Mouse (Mus musculus) MEL (cell line): Measurements from ENCODE around the gene Prc1. TPM values are rescaled to one million over a fixed set of nuclear protein-coding genes. Genes with fewer than 3 reads are reported as not detected.
A peak's percentile ranks its signal among the peaks of the same experiment; 100 is the strongest.

ENCODE experiments used
- DNase-seq: peaks from one replicate; pipeline ENCODE4 v3.0.0; 2011; ENCODE audit warnings: low read depth, low spot score
- H3K27ac ChIP-seq: 2 replicates; pipeline ENCODE4 v1.5.1; 2012; ENCODE audit warnings: low read depth, mild to moderate bottlenecking, control low read depth, low read length, moderate library complexity; ENCODE audit not compliant: control insufficient read depth
- H3K27me3 ChIP-seq, 2 experiments: fragments of 150-350 bp in 1 of 2; sonication (generic) in 1 of 2; 2 replicates each; pipeline ENCODE4 v1.6.1; 2012; ENCODE audit warnings: low read length in 2 of 2, mild to moderate bottlenecking in 2 of 2, improper control_type of control experiment in 1 of 2, moderate library complexity in 1 of 2; ENCODE audit not compliant: insufficient read depth in 2 of 2, control insufficient read depth in 1 of 2
- H3K36me3 ChIP-seq, 2 experiments: 2 replicates each; pipeline ENCODE4 v1.6.1; 2012 to 2014; ENCODE audit warnings: low read length in 2 of 2, improper control_type of control experiment in 1 of 2, inconsistent platforms in 1 of 2, mild to moderate bottlenecking in 1 of 2; ENCODE audit not compliant: insufficient read depth in 2 of 2, control insufficient read depth in 1 of 2
- H3K4me1 ChIP-seq, 2 experiments: fragments of 150-350 bp in 1 of 2; sonication (generic) in 1 of 2; 2 replicates each; pipeline ENCODE4 v1.6.1; 2012; ENCODE audit warnings: low read length in 2 of 2, improper control_type of control experiment in 1 of 2, mild to moderate bottlenecking in 1 of 2; ENCODE audit not compliant: insufficient read depth in 2 of 2, control insufficient read depth in 1 of 2
- H3K4me3 ChIP-seq, 2 experiments: fragments of 150-350 bp in 1 of 2; sonication (generic) in 1 of 2; 2 replicates each; pipeline ENCODE4 v1.5.1; 2012; ENCODE audit warnings: low read depth in 2 of 2, low read length in 2 of 2, mild to moderate bottlenecking in 2 of 2, moderate library complexity in 2 of 2, control low read depth in 1 of 2, improper control_type of control experiment in 1 of 2; ENCODE audit not compliant: control insufficient read depth in 1 of 2, insufficient read depth in 1 of 2
- H3K79me2 ChIP-seq: 2 replicates; pipeline ENCODE4 v1.6.1; 2012; ENCODE audit warnings: mild to moderate bottlenecking, low read length, moderate library complexity; ENCODE audit not compliant: control insufficient read depth, poor library complexity, insufficient read depth
- H3K9ac ChIP-seq: 2 replicates; pipeline ENCODE4 v1.6.1; 2012; ENCODE audit warnings: low read depth, mild to moderate bottlenecking, control low read depth, low read length, moderate library complexity; ENCODE audit not compliant: control insufficient read depth, poor library complexity, severe bottlenecking
- H3K9me3 ChIP-seq: fragments of 150-350 bp; sonication (generic); replicated peaks from 2 replicates; pipeline ENCODE4 v1.6.1; 2012; ENCODE audit warnings: mild to moderate bottlenecking, low read length, improper control_type of control experiment, moderate library complexity; ENCODE audit not compliant: insufficient read depth
- CHD2 ChIP-seq: IDR thresholded peaks from 2 replicates; pipeline ENCODE4 v1.6.1; 2011; ENCODE audit warnings: low read length, improper control_type of control experiment
- CTCF ChIP-seq, 3 experiments: IDR thresholded peaks in 2 of 3; conservative IDR thresholded peaks in 1 of 3; 2 replicates each; pipeline ENCODE4 v1.5.1; 2011 to 2012; ENCODE audit warnings: low read length in 3 of 3, low read depth in 2 of 3, mild to moderate bottlenecking in 2 of 3, improper control_type of control experiment in 1 of 3, inconsistent platforms in 1 of 3, mixed read lengths in 1 of 3, moderate library complexity in 1 of 3; ENCODE audit not compliant: control insufficient read depth in 1 of 3, insufficient read depth in 1 of 3, poor library complexity in 1 of 3, severe bottlenecking in 1 of 3
- EP300 ChIP-seq, 2 experiments: IDR thresholded peaks; 2 replicates each; pipeline ENCODE4 v1.6.1; 2011; ENCODE audit warnings: improper control_type of control experiment in 2 of 2, low read length in 2 of 2, low read depth in 1 of 2, mild to moderate bottlenecking in 1 of 2
- ETS1 ChIP-seq: IDR thresholded peaks from 2 replicates; pipeline ENCODE4 v1.6.1; 2012; ENCODE audit warnings: low read depth, mild to moderate bottlenecking, inconsistent platforms, low read length, improper control_type of control experiment, moderate library complexity
- GATA1 ChIP-seq: IDR thresholded peaks from 2 replicates; pipeline ENCODE4 v1.6.1; 2011; ENCODE audit warnings: low read depth, low read length, improper control_type of control experiment
- HCFC1 ChIP-seq: IDR thresholded peaks from 2 replicates; pipeline ENCODE4 v1.6.1; 2012; ENCODE audit warnings: low read depth, mild to moderate bottlenecking, inconsistent platforms, low read length, improper control_type of control experiment, moderate library complexity
- JUND ChIP-seq: IDR thresholded peaks from 2 replicates; pipeline ENCODE4 v1.6.1; 2011; ENCODE audit warnings: low read depth, mild to moderate bottlenecking, improper control_type of control experiment, low read length
- KAT2A ChIP-seq: conservative IDR thresholded peaks from 2 replicates; pipeline ENCODE4 v1.6.1; 2012; ENCODE audit warnings: low read depth, low read length, improper control_type of control experiment, inconsistent platforms
- MAZ ChIP-seq: IDR thresholded peaks from 2 replicates; pipeline ENCODE4 v1.6.1; 2012; ENCODE audit warnings: low read depth, mild to moderate bottlenecking, inconsistent platforms, low read length, improper control_type of control experiment
- MEF2A ChIP-seq: IDR thresholded peaks from 2 replicates; pipeline ENCODE4 v1.6.1; 2014; ENCODE audit warnings: low read depth, mild to moderate bottlenecking, inconsistent platforms, low read length, improper control_type of control experiment; ENCODE audit not compliant: poor library complexity, insufficient replicate concordance, severe bottlenecking; ENCODE audit errors: extremely low read depth
- MXI1 ChIP-seq: IDR thresholded peaks from 2 replicates; pipeline ENCODE4 v1.6.1; 2011; ENCODE audit warnings: mild to moderate bottlenecking, low read depth, low read length, improper control_type of control experiment
- NRF1 ChIP-seq: IDR thresholded peaks from 2 replicates; pipeline ENCODE4 v1.6.1; 2014; ENCODE audit warnings: low read depth, mild to moderate bottlenecking, inconsistent platforms, low read length, improper control_type of control experiment, moderate library complexity; ENCODE audit not compliant: poor library complexity, insufficient read depth, severe bottlenecking
- RAD21 ChIP-seq: IDR thresholded peaks from 2 replicates; pipeline ENCODE4 v1.6.1; 2011; ENCODE audit warnings: mild to moderate bottlenecking, low read depth, low read length, improper control_type of control experiment
- SIN3A ChIP-seq: IDR thresholded peaks from 2 replicates; pipeline ENCODE4 v1.6.1; 2012; ENCODE audit warnings: low read length, improper control_type of control experiment, inconsistent platforms
- SMC3 ChIP-seq: IDR thresholded peaks from 2 replicates; pipeline ENCODE4 v1.6.1; 2011; ENCODE audit warnings: low read depth, low read length, improper control_type of control experiment
- TAL1 ChIP-seq: IDR thresholded peaks from 2 replicates; pipeline ENCODE4 v1.6.1; 2012; ENCODE audit warnings: mild to moderate bottlenecking, inconsistent platforms, low read length, moderate library complexity, mixed read lengths
- TBP ChIP-seq: IDR thresholded peaks from 2 replicates; pipeline ENCODE4 v1.8.0; 2011; ENCODE audit warnings: low read depth, low read length, improper control_type of control experiment
- UBTF ChIP-seq: IDR thresholded peaks from 2 replicates; pipeline ENCODE4 v1.6.1; 2012; ENCODE audit warnings: low read depth, mild to moderate bottlenecking, inconsistent platforms, low read length, improper control_type of control experiment, moderate library complexity, borderline replicate concordance; ENCODE audit not compliant: insufficient read depth
- USF1 ChIP-seq: IDR thresholded peaks from 2 replicates; pipeline ENCODE4 v1.6.1; 2014; ENCODE audit warnings: low read depth, mild to moderate bottlenecking, inconsistent platforms, low read length, improper control_type of control experiment, moderate library complexity
- USF2 ChIP-seq, 2 experiments: IDR thresholded peaks; 2 replicates each; pipeline ENCODE4 v1.6.1; 2011 to 2012; ENCODE audit warnings: improper control_type of control experiment in 2 of 2, low read length in 2 of 2, borderline replicate concordance in 1 of 2, inconsistent platforms in 1 of 2, low read depth in 1 of 2, mild to moderate bottlenecking in 1 of 2; ENCODE audit not compliant: insufficient read depth in 1 of 2
- ZC3H11A ChIP-seq: IDR thresholded peaks from 2 replicates; pipeline ENCODE4 v1.6.1; 2012; ENCODE audit warnings: low read depth, mild to moderate bottlenecking, inconsistent platforms, low read length, improper control_type of control experiment
- ZKSCAN1 ChIP-seq: IDR thresholded peaks from 2 replicates; pipeline ENCODE4 v1.6.1; 2012; ENCODE audit warnings: low read depth, mild to moderate bottlenecking, inconsistent platforms, low read length, improper control_type of control experiment, moderate library complexity
- ZNF384 ChIP-seq: IDR thresholded peaks from 2 replicates; pipeline ENCODE4 v1.6.1; 2012; ENCODE audit warnings: low read depth, mild to moderate bottlenecking, inconsistent platforms, low read length, improper control_type of control experiment
- polyA plus RNA-seq, 2 experiments: library from polyadenylated mRNA; stranded (reverse) in 1 of 2; unstranded in 1 of 2; fragments of >175 nt in 1 of 2; fragments of >200 nt in 1 of 2; gene quantifications; 2 replicates each; pipeline versions ENCODE4 v1.2.1 to v1.2.4; 2012; ENCODE audit warnings: low replicate concordance in 2 of 2, low read depth in 1 of 2; ENCODE audit not compliant: insufficient read length in 2 of 2, insufficient read depth in 1 of 2, missing spikeins in 1 of 2
- total RNA-seq: library from RNA; depleted of rRNA; stranded (reverse); fragments of 300-350 nt; gene quantifications from 2 replicates; pipeline ENCODE4 v1.2.3, GENCODE M21; 2012

Gene Prc1
- total and polyA plus RNA-seq, 3 experiments = 68.5 to 108 (median 82.2) TPM

DNA sequence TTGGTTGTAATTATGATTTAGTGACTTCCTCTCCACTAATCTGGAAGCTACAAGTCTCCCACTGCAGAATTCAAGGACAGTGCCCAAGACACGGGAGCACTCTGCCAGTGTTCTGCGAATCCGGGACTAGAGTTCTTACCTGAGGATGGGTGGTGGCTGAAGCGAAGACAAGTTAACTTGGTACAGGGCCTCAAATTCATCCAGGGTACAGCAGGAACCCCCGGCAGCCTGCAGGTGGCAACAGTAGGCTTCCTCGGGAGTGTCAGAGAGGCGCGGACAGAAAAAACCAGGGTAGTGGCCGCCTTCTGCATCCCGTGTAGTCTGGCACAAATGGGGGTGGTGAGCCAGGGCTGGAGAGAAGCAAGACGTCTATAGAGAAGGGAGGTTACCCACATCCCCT lies 46.5 kb downstream of the Prc1 start, which contains the start of gene Unc45a:
Gene Unc45a, minus strand, starts transcription at position 213 of the 400 bp plus-strand sequence.
- H3K79me2 ChIP-seq = peaks cover 11% of the 10 kb centered on the region
- H3K4me3 ChIP-seq = peak within 1 kb of the TSS; percentile 70 to 77
- H3K4me1 ChIP-seq = peaks cover 0 to 31% of the 10 kb centered on the region in 2 experiments; a peak in 3 of 4 replicates
- no peaks in the 10 kb centered on the region for H3K27me3 ChIP-seq
- no peaks in the 10 kb centered on the region for H3K9me3 ChIP-seq
- H3K27ac ChIP-seq = peak within 1 kb of the TSS; percentile 38
- TF ChIP-seq JUND = no peak
- peak; percentile 50 to 84 (median 79) for TF ChIP-seq CTCF (IDR thresholded peaks at IDR 0.05 in 2 of 3, conservative IDR thresholded peaks at IDR 0.05 in 1 of 3; ENCODE audit: control insufficient read depth in 1 of 3, insufficient read depth in 1 of 3, low read depth in 2 of 3, low read length in 3 of 3, poor library complexity in 1 of 3, severe bottlenecking in 1 of 3)
- peak; percentile 36; the same call in 1 of the 2 replicates for TF ChIP-seq ZNF384
- no peak for TF ChIP-seq USF2 (IDR thresholded peaks at IDR 0.05; ENCODE audit: borderline replicate concordance in 1 of 2, insufficient read depth in 1 of 2, low read depth in 1 of 2, low read length in 2 of 2)
- no peak for TF ChIP-seq TBP
- TF ChIP-seq CHD2 = no peak
- TF ChIP-seq ZKSCAN1 = no peak
- TF ChIP-seq HCFC1 = no peak
- TF ChIP-seq ZC3H11A = peak; percentile 48; the same call in 1 of the 2 replicates
- TF ChIP-seq MAZ = no peak
- peak; percentile 65 for TF ChIP-seq RAD21
- TF ChIP-seq MEF2A = no peak
- no peak for TF ChIP-seq MXI1
- no peak for TF ChIP-seq USF1
- peak; percentile 78 for TF ChIP-seq SMC3
- TF ChIP-seq, all 39 proteins: peak for 5
- H3K9ac ChIP-seq = peak within 1 kb of the TSS; percentile 69
- H3K36me3 ChIP-seq = peaks cover 0 to 12% of the 10 kb centered on the region in 2 experiments; a peak in 2 of 4 replicates
- DNase-seq = peak; percentile 88

DNA sequence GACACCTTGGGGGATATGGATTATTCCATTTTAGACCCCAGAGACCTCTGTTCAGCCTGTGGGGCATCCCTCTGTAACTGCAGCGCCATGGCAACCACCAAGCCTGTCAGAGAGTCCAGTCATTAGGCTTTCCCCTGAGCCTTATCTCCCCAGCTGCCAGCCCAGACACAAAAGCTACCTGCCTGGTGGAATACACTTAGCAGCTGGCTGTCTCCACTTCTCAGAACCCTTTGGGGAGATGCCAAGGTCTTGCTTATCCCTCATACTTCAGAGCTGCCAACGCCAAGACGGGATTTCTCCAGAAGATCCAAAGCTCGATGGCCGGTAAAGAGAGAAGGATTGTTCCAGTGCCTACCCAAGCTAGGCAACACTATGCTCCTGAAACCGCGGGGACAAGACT lies 47.5 kb downstream of the Prc1 start:
- Histone ChIP-seq H3K9ac (no peak overlapping the region; the same call in 1 of the 2 replicates), H3K79me2 (peaks cover 11% of the 10 kb centered on the region), H3K27ac (no peak overlapping the region), H3K9me3 (no peaks in the 10 kb centered on the region), H3K4me3 (no peak overlapping the region), H3K36me3 (peaks cover 0 to 12% of the 10 kb centered on the region in 2 experiments; a peak in 2 of 4 replicates), H3K4me1 (peaks cover 0 to 31% of the 10 kb centered on the region in 2 experiments; a peak in 3 of 4 replicates), H3K27me3 (no peaks in the 10 kb centered on the region)
- peak; percentile 42 for DNase-seq
- peak; percentile 39; the same call in 1 of the 2 replicates for TF ChIP-seq TAL1
- no peak for TF ChIP-seq KAT2A
- no peak for TF ChIP-seq NRF1
- TF ChIP-seq UBTF = no peak
- TF ChIP-seq EP300 (IDR thresholded peaks at IDR 0.05; ENCODE audit: low read depth in 1 of 2, low read length in 2 of 2) = no peak
- TF ChIP-seq RAD21 = no peak
- TF ChIP-seq SIN3A = 0 out of 2 replicates have a peak, but pooled peaks have one; percentile 30
- 0 out of 2 replicates have a peak, but pooled peaks have one; percentile 23 for TF ChIP-seq GATA1
- TF ChIP-seq ETS1 = peak; percentile 40
- no peak for TF ChIP-seq CHD2
- TF ChIP-seq ZC3H11A = no peak
